In genomic region chr2:174643448-174644144, GRCm38 (mm10) we compare ENCODE assay signal across 16 mouse cellular contexts. TPM values are rescaled to one million over a fixed set of nuclear protein-coding genes. Genes with fewer than 3 reads are reported as not detected.
DNase-seq lines count a peak whose midpoint lies in the region; ATAC-seq and TF ChIP-seq lines count a peak whose summit lies in the region.
"Had no signal": no experiment of that assay in that cellular context is flagged by ENCODE, and none has a peak within 500 bp of the region (broad histone marks: within the 10 kb centered on the region; RNA-seq: fewer than 3 reads in every experiment).

Zfp831 (plus strand) TSS chr2:174643534.

- no peaks in the 10 kb centered on the region for H3K27me3 ChIP-seq in hindbrain, embryonic 11.5 days (ENCODE audit: control insufficient read depth, insufficient read depth, low read length)
- no peaks in the 10 kb centered on the region for H3K27me3 ChIP-seq in hindbrain, postnatal 0 days (ENCODE audit: insufficient read depth, low read length)
- H3K27me3 ChIP-seq in G1E (ENCODE audit: insufficient read depth, low read length): no peaks in the 10 kb centered on the region
- H3K27me3 ChIP-seq in liver, postnatal 0 days (ENCODE audit: insufficient read depth, low read length): no peaks in the 10 kb centered on the region

- no peak within 1 kb of the TSS for H3K4me2 ChIP-seq in hindbrain, embryonic 11.5 days (replicated peaks; ENCODE audit: low read depth, low read length)
- no peak within 1 kb of the TSS for H3K4me2 ChIP-seq in hindbrain, postnatal 0 days (ENCODE audit: low read depth, low read length)
- H3K4me2 ChIP-seq in liver, postnatal 0 days (ENCODE audit: low read depth, low read length): no peak within 1 kb of the TSS
- H3K4me2 ChIP-seq: lung, embryonic 14.5 days had no signal

- no peaks in the 10 kb centered on the region for H3K36me3 ChIP-seq in hindbrain, embryonic 11.5 days (ENCODE audit: control insufficient read depth, insufficient read depth, low read length)
- no peaks in the 10 kb centered on the region for H3K36me3 ChIP-seq in hindbrain, postnatal 0 days (ENCODE audit: insufficient read depth, low read length)
- H3K36me3 ChIP-seq in G1E (replicated peaks): no peaks in the 10 kb centered on the region
- no peaks in the 10 kb centered on the region for H3K36me3 ChIP-seq in liver, postnatal 0 days (replicated peaks; ENCODE audit: insufficient read depth, low read length)

- DNase-seq in hindbrain, embryonic 11.5 days (ENCODE audit: low spot score): no peak
- no peak for DNase-seq in hindbrain, postnatal 0 days (ENCODE audit: low spot score)
- DNase-seq in left cerebral cortex, adult 8-10 months (ENCODE audit: low spot score in 2 of 2): no peak
- no peak for DNase-seq in left cerebral cortex, postnatal 10 days (ENCODE audit: extremely low spot score in 1 of 2, low spot score in 2 of 2)
- no peak for DNase-seq in G1E (ENCODE audit: low spot score)
- no peak for DNase-seq in spleen, postnatal 14 days (ENCODE audit: low spot score in 2 of 2)
- no peak for DNase-seq in liver, postnatal 0 days
- DNase-seq: cerebellum, adult 9-11 months; forebrain, postnatal 0 days; gastrocnemius, postnatal 25 days; kidney, adult 11 months; lung, embryonic 14.5 days; right cerebral cortex, adult 18-20 months had no signal

- 0 out of 2 replicates have a peak, but pooled peaks have one; percentile 27 for ATAC-seq in hindbrain, embryonic 11.5 days (ENCODE audit: low FRiP score)
- no peak for ATAC-seq in hindbrain, postnatal 0 days
- ATAC-seq in G1E (ENCODE audit: extremely low read depth, insufficient number of reproducible peaks, low FRiP score, poor library complexity, severe bottlenecking): no peak
- no peak for ATAC-seq in hematopoietic stem cell, adult 5-6 weeks (replicated peaks in 1 of 2; ENCODE audit: insufficient read depth in 1 of 2, low FRiP score in 2 of 2, low TSS enrichment in 1 of 2, low read depth in 1 of 2, poor library complexity in 2 of 2, severe bottlenecking in 2 of 2)
- no peak for ATAC-seq in liver, postnatal 0 days
- ATAC-seq: CD4-positive, CD25-positive, alpha-beta regulatory T cell, adult 4 months; forebrain, postnatal 0 days had no signal

- no peak within 1 kb of the TSS for H3K4me3 ChIP-seq in hindbrain, embryonic 11.5 days (ENCODE audit: low read depth, low read length)
- no peak within 1 kb of the TSS for H3K4me3 ChIP-seq in hindbrain, postnatal 0 days (ENCODE audit: low read length)
- H3K4me3 ChIP-seq in G1E (ENCODE audit: low read depth, low read length): peak within 1 kb of the TSS; percentile 7; the same call in 1 of the 2 replicates
- no peak within 1 kb of the TSS for H3K4me3 ChIP-seq in liver, postnatal 0 days (ENCODE audit: low read depth, low read length)

- WGBS in hindbrain, embryonic 11.5 days: 82% methylated on average over 18 of the region's 18 CpGs
- WGBS in hindbrain, postnatal 0 days: 82% methylated on average over 18 of the region's 18 CpGs
- 73% methylated on average over 18 of the region's 18 CpGs for WGBS in liver, postnatal 0 days (ENCODE audit: insufficient replicate concordance)

- no peak within 1 kb of the TSS for H3K27ac ChIP-seq in hindbrain, embryonic 11.5 days (ENCODE audit: low read depth, low read length)
- H3K27ac ChIP-seq in hindbrain, postnatal 0 days: no peak within 1 kb of the TSS
- H3K27ac ChIP-seq in liver, postnatal 0 days (ENCODE audit: low read depth): no peak within 1 kb of the TSS

- TF ChIP-seq EP300 in liver, postnatal 0 days (IDR thresholded peaks at IDR 0.05; ENCODE audit: low read depth): no peak

- intact Hi-C loops in left cerebral cortex, postnatal 10 days (cut with DNase I): no loop called here

- H3K9me3 ChIP-seq in hindbrain, embryonic 11.5 days (ENCODE audit: control insufficient read depth, low read length): no peaks in the 10 kb centered on the region
- H3K9me3 ChIP-seq in hindbrain, postnatal 0 days (ENCODE audit: low read length): no peaks in the 10 kb centered on the region
- H3K9me3 ChIP-seq in G1E (replicated peaks): peaks cover 53% of the 10 kb centered on the region
- H3K9me3 ChIP-seq in liver, postnatal 0 days (ENCODE audit: low read length): no peaks in the 10 kb centered on the region

- no peak for TF ChIP-seq CTCF in hindbrain, postnatal 0 days (IDR thresholded peaks at IDR 0.05; ENCODE audit: low read depth)
- TF ChIP-seq CTCF in G1E (IDR thresholded peaks at IDR 0.05; ENCODE audit: low read depth, low read length): no peak
- no peak for TF ChIP-seq CTCF in liver, postnatal 0 days (IDR thresholded peaks at IDR 0.05; ENCODE audit: low read depth)

- H3K9ac ChIP-seq in hindbrain, embryonic 11.5 days (ENCODE audit: low read depth, low read length): no peak within 1 kb of the TSS
- no peak within 1 kb of the TSS for H3K9ac ChIP-seq in hindbrain, postnatal 0 days (replicated peaks; ENCODE audit: low read length)
- no peak within 1 kb of the TSS for H3K9ac ChIP-seq in liver, postnatal 0 days (replicated peaks)
- H3K9ac ChIP-seq: forebrain, postnatal 0 days; lung, embryonic 14.5 days had no signal

- H3K4me1 ChIP-seq in hindbrain, embryonic 11.5 days (replicated peaks; ENCODE audit: control insufficient read depth, insufficient read depth, low read length): no peaks in the 10 kb centered on the region
- no peaks in the 10 kb centered on the region for H3K4me1 ChIP-seq in hindbrain, postnatal 0 days (ENCODE audit: insufficient read depth, low read length)
- H3K4me1 ChIP-seq in G1E (ENCODE audit: insufficient read depth, low read depth, low read length): no peaks in the 10 kb centered on the region
- no peaks in the 10 kb centered on the region for H3K4me1 ChIP-seq in liver, postnatal 0 days (ENCODE audit: insufficient read depth)

RNA-seq across cellular contexts. Expression of gene Zfp831, which starts in this region (rescaled TPM):
- polyA plus RNA-seq in hindbrain, embryonic 11.5 days (2014; fragmentation: Nextera tagmentation; extraction: Ambion mirVana): not detected in 2 replicates
- total RNA-seq in hindbrain, postnatal 0 days (2014; rRNA removed): 0.05 TPM in 1 of 2 replicates, not detected in the other
- not detected in 2 replicates for polyA plus RNA-seq in hindbrain, postnatal 0 days (2015; fragmentation: Nextera tagmentation; extraction: Ambion mirVana)
- 10 to 100 TPM; 13.3 to 17.1 (median 15.1) TPM for total RNA-seq in left cerebral cortex, adult 8-10 months (2022)
- 1 to 10 TPM; 2.8 to 3.0 TPM for total RNA-seq in left cerebral cortex, postnatal 10 days (2021)
- not detected in 2 replicates for total RNA-seq in G1E (2014; fragmentation: Nextera tagmentation)
- 0.06 and 0.11 TPM in 2 replicates for total RNA-seq in G1E (2017)
- not detected in 2 replicates for polyA plus RNA-seq in G1E (2012)
- total RNA-seq in hematopoietic stem cell, adult 5-6 weeks (2017): 12.4 and 15.1 TPM in 2 replicates
- polyA plus RNA-seq in liver, postnatal 0 days (2015; fragmentation: Nextera tagmentation; extraction: Ambion mirVana): 0.04 and 0.07 TPM in 2 replicates
- polyA plus RNA-seq: embryonic facial prominence, embryonic 14.5 days; lung, embryonic 14.5 days had no signal

Comparison
In these comparisons a context has a peak if more than half of its experiments do, and no peak if none do; other contexts are left out.
1. Peak in ATAC-seq in hindbrain, embryonic 11.5 days; RNA of the gene not detected or under 1 TPM.